Mouse (Mus musculus) layer of hippocampus, adult 8-10 months (tissue): ENCODE measurements at regions not wholly inside any gene's neighbourhood (a gene's known extent, or its start where the extent isn't known, plus 50 kb on each side); places are given as distances from the start of the nearest gene placed in this dataset.

ENCODE experiments used
- DNase-seq, 2 experiments: peaks; one replicate each; pipeline ENCODE4 v3.0.0; 2022; ENCODE audit warnings: low spot score in 2 of 2

DNA sequence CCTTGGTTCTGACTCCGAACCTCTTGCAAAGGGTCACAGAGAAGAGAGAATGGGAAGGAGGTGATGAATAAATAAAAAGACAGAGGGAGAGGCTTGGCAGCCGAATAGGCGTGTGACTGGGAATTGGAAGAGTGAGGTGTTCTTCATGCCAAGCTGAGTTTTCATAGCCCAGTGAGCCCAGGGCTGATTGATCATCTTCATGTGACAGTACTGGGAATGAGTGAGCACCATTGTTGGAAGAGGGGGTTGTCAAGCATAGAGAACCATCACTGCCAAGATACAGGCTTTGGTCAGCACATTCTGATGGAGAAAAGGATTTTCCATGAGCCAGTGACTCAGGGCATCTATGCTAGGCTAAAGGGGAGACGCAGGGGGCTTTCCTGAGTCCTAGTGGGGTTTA is 163.0 kb downstream of the Slc30a10 start:
- DNase-seq = no peak

GRCm38 (mm10) chr1:185619011-185619410 is 164.4 kb downstream of the Slc30a10 start:
- no peak for DNase-seq

- DNase-seq = no peak
Observed at GRCm38 (mm10) chr1:185628401-185628800, 173.8 kb downstream of the Slc30a10 start.

GRCm38 (mm10) chr1:185629976-185630375 is 175.3 kb downstream of the Slc30a10 start:
- no peak for DNase-seq

DNA sequence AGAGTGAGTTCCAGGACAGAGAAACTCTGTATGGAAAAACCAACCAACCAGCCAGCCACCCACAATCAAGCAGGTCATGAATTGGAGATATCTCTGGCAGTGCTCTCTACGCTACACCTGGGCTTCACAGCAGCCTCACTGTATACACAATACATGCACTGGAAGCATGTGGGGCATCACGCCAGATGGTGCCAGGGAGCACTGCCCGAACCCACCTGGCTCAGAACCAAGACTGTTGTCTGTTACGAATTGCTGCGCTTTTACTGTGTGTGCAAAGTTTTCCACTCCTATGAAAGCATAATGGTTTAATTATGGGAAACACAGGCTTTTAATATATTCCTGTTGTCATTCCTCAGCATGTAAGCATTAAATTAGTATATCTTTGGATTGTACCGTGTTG is 184.0 kb downstream of the Slc30a10 start:
- no peak for DNase-seq

DNA sequence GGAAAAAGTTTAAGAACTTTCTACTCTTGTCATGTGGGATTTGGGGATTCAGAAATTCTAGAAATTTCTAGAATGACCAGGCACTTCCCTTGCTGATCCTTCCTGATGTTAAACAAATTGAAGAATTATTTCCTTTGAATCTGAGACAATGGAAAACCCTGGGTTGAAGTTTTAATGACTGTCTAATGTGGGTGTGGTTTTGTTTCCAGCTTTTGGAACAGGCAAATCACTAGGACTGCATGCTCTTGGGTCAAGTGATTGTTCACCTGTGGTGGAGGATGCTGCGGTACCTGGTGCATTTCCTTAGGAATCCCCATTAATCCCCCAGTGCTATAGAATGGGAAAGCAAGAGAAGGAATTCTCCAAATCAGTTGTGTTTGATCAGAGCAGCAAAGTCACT is 184.8 kb downstream of the Slc30a10 start:
- no peak for DNase-seq

GRCm38 (mm10) chr1:185644026-185644425 is 189.4 kb downstream of the Slc30a10 start:
- DNase-seq = no peak

GRCm38 (mm10) chr1:185648128-185648527 is 193.5 kb downstream of the Slc30a10 start:
- DNase-seq = no peak

- DNase-seq = no peak
Observed at GRCm38 (mm10) chr1:185648926-185649325, 194.3 kb downstream of the Slc30a10 start.

- no peak for DNase-seq
Observed at GRCm38 (mm10) chr1:185650926-185651325, 196.3 kb downstream of the Slc30a10 start.

DNA sequence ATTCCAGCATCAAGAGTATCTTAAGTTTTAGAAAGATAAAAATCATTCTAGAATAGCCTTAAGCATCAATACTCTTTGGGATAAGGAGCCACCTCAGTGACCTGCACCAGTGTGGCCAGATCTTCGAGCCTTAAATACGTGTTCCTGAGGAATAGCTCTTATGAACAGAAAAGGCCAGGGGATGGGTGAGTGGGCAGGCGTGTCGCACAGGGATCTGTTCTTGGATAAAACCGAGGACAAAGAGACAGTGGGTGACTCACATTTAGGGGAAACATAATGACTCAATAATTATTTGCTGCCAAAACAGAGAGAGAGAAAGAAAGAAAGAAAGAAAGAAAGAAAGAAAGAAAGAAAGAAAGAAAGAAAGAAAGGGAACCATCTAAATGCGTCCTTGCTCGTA is 200.4 kb downstream of the Slc30a10 start:
- no peak for DNase-seq

DNA sequence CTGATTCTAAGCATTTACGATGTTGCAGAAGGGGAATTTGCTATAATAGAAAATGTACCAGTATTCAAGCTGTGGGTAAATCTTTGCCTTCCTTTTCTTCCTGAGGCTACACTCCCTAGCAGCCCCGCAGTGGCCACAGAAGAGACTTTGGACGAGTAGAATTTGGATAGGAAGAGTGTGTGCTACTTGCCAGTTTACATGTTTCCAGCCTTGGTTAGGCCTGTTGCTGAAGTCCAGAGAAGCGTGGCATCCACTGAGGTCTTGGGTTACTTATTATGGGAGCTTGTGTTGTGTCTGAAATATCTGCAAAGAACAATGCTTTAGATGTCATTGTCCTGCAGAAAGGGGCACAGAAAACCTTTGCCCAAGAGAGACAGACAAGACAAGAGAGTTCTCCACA is 200.8 kb downstream of the Slc30a10 start:
- DNase-seq = no peak

DNA sequence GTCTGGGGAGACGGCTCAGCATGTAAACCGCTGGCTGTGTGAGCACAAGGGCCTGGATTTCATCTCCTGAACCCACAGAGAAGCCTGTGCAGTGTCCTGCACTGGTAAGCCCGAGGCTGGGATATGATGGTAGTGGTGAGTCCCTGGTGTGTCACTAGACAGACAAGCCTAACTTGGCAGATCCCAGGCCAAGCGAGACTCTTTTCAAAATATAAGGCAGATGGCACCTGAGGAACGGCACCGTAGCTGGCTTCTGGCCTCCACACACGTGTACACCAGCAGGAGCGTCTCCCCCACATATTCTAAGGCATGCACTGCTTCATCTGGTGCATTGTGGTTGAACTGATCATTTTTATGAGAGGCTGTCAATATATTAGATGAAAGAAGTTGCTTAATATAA is 202.6 kb downstream of the Slc30a10 start:
- DNase-seq = no peak

- no peak for DNase-seq
Observed at GRCm38 (mm10) chr1:185659476-185659875, 204.8 kb downstream of the Slc30a10 start.

- no peak for DNase-seq
Observed at GRCm38 (mm10) chr1:185662336-185662735, 207.7 kb downstream of the Slc30a10 start.

DNA sequence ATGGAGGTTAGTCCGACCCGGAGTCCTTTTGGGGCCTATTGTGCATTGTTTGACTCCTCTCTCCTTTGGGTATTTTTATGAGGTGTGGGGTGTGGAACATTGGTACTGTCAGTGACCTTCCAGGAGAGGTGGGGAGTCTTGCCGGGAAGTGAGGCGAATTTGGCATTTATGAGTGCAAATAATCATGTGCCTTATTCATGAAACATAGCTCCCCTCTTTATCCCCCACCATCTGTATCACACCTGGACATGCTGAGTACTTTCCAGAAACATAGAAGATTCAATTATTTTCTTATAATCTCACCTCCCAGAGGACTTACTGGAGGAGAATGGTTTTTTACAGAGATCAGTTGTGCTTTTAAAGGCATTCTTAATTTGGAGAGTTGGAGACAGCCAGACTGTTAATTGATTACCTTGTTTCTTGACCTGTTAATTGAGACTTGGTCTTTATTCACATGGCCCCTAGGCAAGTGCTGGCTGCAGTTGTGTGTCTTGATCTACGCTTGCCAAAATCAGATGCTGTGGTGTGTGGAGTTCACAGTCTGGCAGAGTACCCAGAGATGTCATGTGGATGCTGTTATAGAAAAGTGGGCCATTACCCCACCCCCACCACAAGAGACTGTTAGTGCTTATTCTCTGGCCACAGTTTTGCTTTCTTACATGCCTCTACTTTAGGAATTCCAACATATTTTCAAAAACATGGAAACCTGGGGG is 215.5 kb downstream of the Slc30a10 start:
- no peak for DNase-seq

GRCm38 (mm10) chr1:185672940-185673339 is 218.3 kb downstream of the Slc30a10 start:
- no peak for DNase-seq

DNA sequence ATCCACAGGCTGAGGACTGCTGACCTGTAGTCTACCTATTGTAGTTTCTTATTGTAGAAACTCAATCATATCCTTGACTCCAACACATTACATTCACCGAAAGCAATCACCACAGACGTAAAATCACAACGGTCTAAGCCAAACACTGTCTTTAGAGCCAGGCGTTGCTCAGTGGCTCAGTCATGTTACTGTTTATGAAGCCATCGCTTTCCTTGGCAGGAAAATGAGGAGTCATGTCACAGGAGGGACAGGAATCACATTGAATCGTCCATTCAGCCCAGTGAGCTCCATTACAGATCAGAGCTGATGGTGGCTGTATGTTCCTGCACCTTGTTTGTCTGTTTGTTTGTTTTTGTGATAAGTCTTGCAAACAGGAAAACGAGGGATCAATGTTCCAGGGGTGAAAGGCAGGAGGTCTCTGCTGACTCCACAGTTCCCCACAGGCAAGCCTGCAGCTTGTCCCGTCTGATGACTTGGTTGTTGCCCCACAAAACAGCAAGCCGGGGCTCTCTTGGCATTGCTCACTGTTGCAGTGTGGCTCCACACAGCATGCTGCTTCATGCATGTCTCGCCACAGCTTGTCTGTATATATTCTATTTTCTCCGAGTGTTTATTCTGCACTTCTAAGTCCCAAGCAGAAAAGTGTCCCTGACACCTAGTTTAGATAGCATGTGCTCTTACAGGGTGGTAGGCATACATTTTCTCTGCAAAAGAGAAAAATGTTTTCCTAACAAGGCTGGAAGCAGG is 221.2 kb downstream of the Slc30a10 start:
- no peak for DNase-seq

DNA sequence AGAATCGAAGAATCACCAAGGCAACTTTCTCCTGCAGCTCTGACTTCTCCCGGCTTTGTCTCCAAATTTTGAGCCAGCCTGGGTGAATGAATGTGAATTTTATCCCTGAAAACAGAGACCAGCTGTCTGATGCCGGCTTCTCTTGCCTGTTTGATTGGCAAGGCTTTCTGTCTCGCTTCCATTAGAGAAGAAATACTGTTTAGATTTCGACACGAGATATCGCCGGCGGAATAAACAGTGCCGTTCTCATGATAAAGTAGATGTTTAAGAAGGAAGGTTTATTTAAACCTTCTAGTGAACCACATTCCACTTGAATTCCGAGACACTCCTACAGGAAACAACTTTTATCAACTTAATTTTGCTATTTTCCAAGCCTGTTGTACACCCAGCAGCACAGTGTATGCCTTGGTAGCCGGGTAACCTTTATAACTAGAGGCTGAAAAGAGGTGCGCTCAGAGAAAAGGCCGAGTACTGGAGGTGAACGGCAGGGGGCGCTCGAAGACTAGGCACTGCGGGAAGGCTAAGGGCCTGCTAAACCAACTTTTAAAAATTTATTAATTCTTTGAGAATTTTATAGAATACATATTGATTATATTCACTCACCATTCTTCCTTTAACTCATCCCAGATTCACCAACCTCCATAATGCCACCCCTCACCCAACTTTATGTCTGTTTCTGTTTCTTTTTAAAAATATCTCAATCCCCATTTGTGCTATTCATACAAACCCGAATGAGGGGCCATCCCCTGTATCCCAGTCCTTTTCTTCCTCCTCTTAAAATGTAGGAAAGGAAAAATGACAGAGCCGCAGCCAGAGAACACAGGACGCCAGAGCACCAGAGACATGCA is 227.2 kb downstream of the Slc30a10 start:
- peak; percentile 34 to 77 for DNase-seq

DNA sequence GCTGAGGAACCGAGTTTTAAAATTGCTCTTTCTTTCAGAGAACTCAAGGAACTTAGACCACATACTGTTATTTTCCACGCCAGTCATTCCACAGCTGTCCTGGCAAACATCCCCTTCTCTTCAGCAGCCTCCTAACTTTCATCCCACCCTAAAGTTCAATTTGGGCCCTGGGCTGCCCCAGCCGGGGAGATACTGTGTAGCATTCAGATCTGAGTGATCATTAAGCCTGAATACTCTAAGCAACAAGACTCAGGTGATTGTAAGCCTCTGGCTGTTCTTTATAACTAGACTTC is 227.8 kb downstream of the Slc30a10 start:
- no peak for DNase-seq

DNA sequence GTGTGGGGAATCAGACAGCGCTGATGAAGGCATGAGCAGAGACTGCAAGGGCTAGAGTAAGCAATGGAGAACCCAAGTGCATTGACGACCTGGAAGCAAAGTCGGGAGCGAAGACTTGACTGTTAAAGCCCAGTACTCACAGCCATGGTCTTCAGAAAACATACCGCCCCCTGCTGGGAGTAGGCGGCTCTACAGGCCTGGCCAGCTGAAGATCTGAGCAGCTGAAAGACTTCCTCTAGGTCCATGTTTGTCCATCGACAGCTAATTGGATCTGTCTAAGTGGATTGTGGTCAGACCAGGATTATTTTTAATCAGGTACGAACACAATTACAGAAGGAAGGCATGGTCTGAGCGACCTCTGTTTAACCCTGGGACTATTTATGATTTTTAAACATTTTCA is 230.0 kb downstream of the Slc30a10 start:
- DNase-seq = peak in 1 of 2 experiments; percentile 13

GRCm38 (mm10) chr1:185688506-185688905 is 233.9 kb downstream of the Slc30a10 start:
- no peak for DNase-seq
